Mouse (Mus musculus) MEL (cell line): Measurements from ENCODE around the gene Mri1. TPM values are rescaled to one million over a fixed set of nuclear protein-coding genes. Genes with fewer than 3 reads are reported as not detected.
A peak's percentile ranks its signal among the peaks of the same experiment; 100 is the strongest.

Experiments used
- DNase-seq: peaks from one replicate; pipeline ENCODE4 v3.0.0; 2011; ENCODE audit warnings: low read depth, low spot score
- H3K27ac ChIP-seq: 2 replicates; pipeline ENCODE4 v1.5.1; 2012; ENCODE audit warnings: low read depth, mild to moderate bottlenecking, control low read depth, low read length, moderate library complexity; ENCODE audit not compliant: control insufficient read depth
- H3K27me3 ChIP-seq, 2 experiments: fragments of 150-350 bp in 1 of 2; sonication (generic) in 1 of 2; 2 replicates each; pipeline ENCODE4 v1.6.1; 2012; ENCODE audit warnings: low read length in 2 of 2, mild to moderate bottlenecking in 2 of 2, improper control_type of control experiment in 1 of 2, moderate library complexity in 1 of 2; ENCODE audit not compliant: insufficient read depth in 2 of 2, control insufficient read depth in 1 of 2
- H3K36me3 ChIP-seq, 2 experiments: 2 replicates each; pipeline ENCODE4 v1.6.1; 2012 to 2014; ENCODE audit warnings: low read length in 2 of 2, improper control_type of control experiment in 1 of 2, inconsistent platforms in 1 of 2, mild to moderate bottlenecking in 1 of 2; ENCODE audit not compliant: insufficient read depth in 2 of 2, control insufficient read depth in 1 of 2
- H3K4me1 ChIP-seq, 2 experiments: fragments of 150-350 bp in 1 of 2; sonication (generic) in 1 of 2; 2 replicates each; pipeline ENCODE4 v1.6.1; 2012; ENCODE audit warnings: low read length in 2 of 2, improper control_type of control experiment in 1 of 2, mild to moderate bottlenecking in 1 of 2; ENCODE audit not compliant: insufficient read depth in 2 of 2, control insufficient read depth in 1 of 2
- H3K4me3 ChIP-seq, 2 experiments: fragments of 150-350 bp in 1 of 2; sonication (generic) in 1 of 2; 2 replicates each; pipeline ENCODE4 v1.5.1; 2012; ENCODE audit warnings: low read depth in 2 of 2, low read length in 2 of 2, mild to moderate bottlenecking in 2 of 2, moderate library complexity in 2 of 2, control low read depth in 1 of 2, improper control_type of control experiment in 1 of 2; ENCODE audit not compliant: control insufficient read depth in 1 of 2, insufficient read depth in 1 of 2
- H3K79me2 ChIP-seq: 2 replicates; pipeline ENCODE4 v1.6.1; 2012; ENCODE audit warnings: mild to moderate bottlenecking, low read length, moderate library complexity; ENCODE audit not compliant: control insufficient read depth, poor library complexity, insufficient read depth
- H3K9ac ChIP-seq: 2 replicates; pipeline ENCODE4 v1.6.1; 2012; ENCODE audit warnings: low read depth, mild to moderate bottlenecking, control low read depth, low read length, moderate library complexity; ENCODE audit not compliant: control insufficient read depth, poor library complexity, severe bottlenecking
- H3K9me3 ChIP-seq: fragments of 150-350 bp; sonication (generic); replicated peaks from 2 replicates; pipeline ENCODE4 v1.6.1; 2012; ENCODE audit warnings: mild to moderate bottlenecking, low read length, improper control_type of control experiment, moderate library complexity; ENCODE audit not compliant: insufficient read depth
- CHD2 ChIP-seq: IDR thresholded peaks from 2 replicates; pipeline ENCODE4 v1.6.1; 2011; ENCODE audit warnings: low read length, improper control_type of control experiment
- CTCF ChIP-seq, 3 experiments: IDR thresholded peaks in 2 of 3; conservative IDR thresholded peaks in 1 of 3; 2 replicates each; pipeline ENCODE4 v1.5.1; 2011 to 2012; ENCODE audit warnings: low read length in 3 of 3, low read depth in 2 of 3, mild to moderate bottlenecking in 2 of 3, improper control_type of control experiment in 1 of 3, inconsistent platforms in 1 of 3, mixed read lengths in 1 of 3, moderate library complexity in 1 of 3; ENCODE audit not compliant: control insufficient read depth in 1 of 3, insufficient read depth in 1 of 3, poor library complexity in 1 of 3, severe bottlenecking in 1 of 3
- ELF1 ChIP-seq: IDR thresholded peaks from 2 replicates; pipeline ENCODE4 v1.6.1; 2014; ENCODE audit warnings: low read depth, mild to moderate bottlenecking, inconsistent platforms, low read length, improper control_type of control experiment, moderate library complexity
- EP300 ChIP-seq, 2 experiments: IDR thresholded peaks; 2 replicates each; pipeline ENCODE4 v1.6.1; 2011; ENCODE audit warnings: improper control_type of control experiment in 2 of 2, low read length in 2 of 2, low read depth in 1 of 2, mild to moderate bottlenecking in 1 of 2
- GATA1 ChIP-seq: IDR thresholded peaks from 2 replicates; pipeline ENCODE4 v1.6.1; 2011; ENCODE audit warnings: low read depth, low read length, improper control_type of control experiment
- JUND ChIP-seq: IDR thresholded peaks from 2 replicates; pipeline ENCODE4 v1.6.1; 2011; ENCODE audit warnings: low read depth, mild to moderate bottlenecking, improper control_type of control experiment, low read length
- MAFK ChIP-seq: IDR thresholded peaks from 2 replicates; pipeline ENCODE4 v1.6.1; 2011; ENCODE audit warnings: low read depth, mild to moderate bottlenecking, low read length, improper control_type of control experiment, borderline replicate concordance
- MEF2A ChIP-seq: IDR thresholded peaks from 2 replicates; pipeline ENCODE4 v1.6.1; 2014; ENCODE audit warnings: low read depth, mild to moderate bottlenecking, inconsistent platforms, low read length, improper control_type of control experiment; ENCODE audit not compliant: poor library complexity, insufficient replicate concordance, severe bottlenecking; ENCODE audit errors: extremely low read depth
- MXI1 ChIP-seq: IDR thresholded peaks from 2 replicates; pipeline ENCODE4 v1.6.1; 2011; ENCODE audit warnings: mild to moderate bottlenecking, low read depth, low read length, improper control_type of control experiment
- MYB ChIP-seq: IDR thresholded peaks from 2 replicates; pipeline ENCODE4 v1.6.1; 2011; ENCODE audit warnings: mild to moderate bottlenecking, low read depth, low read length, improper control_type of control experiment
- POLR2A ChIP-seq, 2 experiments: IDR thresholded peaks; 2 replicates each; pipeline ENCODE4 v1.6.1; 2011 to 2012; ENCODE audit warnings: low read length in 2 of 2, mild to moderate bottlenecking in 2 of 2, control low read depth in 1 of 2, improper control_type of control experiment in 1 of 2, low read depth in 1 of 2, moderate library complexity in 1 of 2; ENCODE audit not compliant: control insufficient read depth in 1 of 2, insufficient read depth in 1 of 2, poor library complexity in 1 of 2
- POLR2AphosphoS2 ChIP-seq: IDR thresholded peaks from 2 replicates; pipeline ENCODE4 v1.6.1; 2011; ENCODE audit warnings: low read length, improper control_type of control experiment
- SMC3 ChIP-seq: IDR thresholded peaks from 2 replicates; pipeline ENCODE4 v1.6.1; 2011; ENCODE audit warnings: low read depth, low read length, improper control_type of control experiment
- TBP ChIP-seq: IDR thresholded peaks from 2 replicates; pipeline ENCODE4 v1.8.0; 2011; ENCODE audit warnings: low read depth, low read length, improper control_type of control experiment
- TCF12 ChIP-seq: IDR thresholded peaks from 2 replicates; pipeline ENCODE4 v1.6.1; 2014; ENCODE audit warnings: low read depth, mild to moderate bottlenecking, inconsistent platforms, low read length, improper control_type of control experiment, moderate library complexity
- USF2 ChIP-seq, 2 experiments: IDR thresholded peaks; 2 replicates each; pipeline ENCODE4 v1.6.1; 2011 to 2012; ENCODE audit warnings: improper control_type of control experiment in 2 of 2, low read length in 2 of 2, borderline replicate concordance in 1 of 2, inconsistent platforms in 1 of 2, low read depth in 1 of 2, mild to moderate bottlenecking in 1 of 2; ENCODE audit not compliant: insufficient read depth in 1 of 2
- ZKSCAN1 ChIP-seq: IDR thresholded peaks from 2 replicates; pipeline ENCODE4 v1.6.1; 2012; ENCODE audit warnings: low read depth, mild to moderate bottlenecking, inconsistent platforms, low read length, improper control_type of control experiment, moderate library complexity
- polyA plus RNA-seq, 2 experiments: library from polyadenylated mRNA; stranded (reverse) in 1 of 2; unstranded in 1 of 2; fragments of >175 nt in 1 of 2; fragments of >200 nt in 1 of 2; gene quantifications; 2 replicates each; pipeline versions ENCODE4 v1.2.1 to v1.2.4; 2012; ENCODE audit warnings: low replicate concordance in 2 of 2, low read depth in 1 of 2; ENCODE audit not compliant: insufficient read length in 2 of 2, insufficient read depth in 1 of 2, missing spikeins in 1 of 2
- total RNA-seq: library from RNA; depleted of rRNA; stranded (reverse); fragments of 300-350 nt; gene quantifications from 2 replicates; pipeline ENCODE4 v1.2.3, GENCODE M21; 2012

Gene Mri1
- total and polyA plus RNA-seq, 3 experiments, result 27.8 to 43.2 TPM; not detected in 1

- Histone ChIP-seq H3K27me3 (no peaks in the 10 kb centered on the region), H3K27ac (no peak overlapping the region), H3K36me3 (peaks cover 0 to 5% of the 10 kb centered on the region in 2 experiments; a peak in 1 of 4 replicates), H3K79me2 (no peaks in the 10 kb centered on the region; the same call in 1 of the 2 replicates)
- TF ChIP-seq ZKSCAN1, result no peak
- no peak for TF ChIP-seq GATA1
- TF ChIP-seq MAFK, result no peak
- TF ChIP-seq CTCF (IDR thresholded peaks at IDR 0.05 in 2 of 3, conservative IDR thresholded peaks at IDR 0.05 in 1 of 3; ENCODE audit: control insufficient read depth in 1 of 3, insufficient read depth in 1 of 3, low read depth in 2 of 3, low read length in 3 of 3, poor library complexity in 1 of 3, severe bottlenecking in 1 of 3), result no peak
- TF ChIP-seq EP300 (IDR thresholded peaks at IDR 0.05; ENCODE audit: low read depth in 1 of 2, low read length in 2 of 2), result no peak
- TF ChIP-seq TCF12, result no peak
- no peak for TF ChIP-seq CHD2
- TF ChIP-seq JUND, result no peak
- TF ChIP-seq MXI1, result no peak
- TF ChIP-seq SMC3, result no peak
- no peak for TF ChIP-seq POLR2A (IDR thresholded peaks at IDR 0.05; ENCODE audit: control insufficient read depth in 1 of 2, insufficient read depth in 1 of 2, low read depth in 1 of 2, low read length in 2 of 2, poor library complexity in 1 of 2)
- TF ChIP-seq MEF2A, result no peak
- no peak for TF ChIP-seq USF2 (IDR thresholded peaks at IDR 0.05; ENCODE audit: borderline replicate concordance in 1 of 2, insufficient read depth in 1 of 2, low read depth in 1 of 2, low read length in 2 of 2)
- TF ChIP-seq, all 39 proteins: peak for 0
- no peak for DNase-seq
- Histone ChIP-seq H3K4me1 (peaks cover 2 to 6% of the 10 kb centered on the region in 2 experiments; a peak in 2 of 4 replicates), H3K4me3 (peak overlapping the region; percentile 58 to 59), H3K9me3 (no peaks in the 10 kb centered on the region), H3K9ac (peak overlapping the region; percentile 73)
These were observed 21.2 kb downstream of the Mri1 start for GRCm38 (mm10) chr8:84235746-84236409.

- Histone ChIP-seq H3K9me3 (no peaks in the 10 kb centered on the region), H3K27ac (no peak overlapping the region)
- no peak for DNase-seq
- no peak for TF ChIP-seq MAFK
- no peak for TF ChIP-seq POLR2AphosphoS2
- TF ChIP-seq ELF1, result no peak
- TF ChIP-seq MYB, result no peak
- TF ChIP-seq CHD2, result no peak
- TF ChIP-seq TBP, result no peak
- TF ChIP-seq, all 39 proteins: peak for 0
- Histone ChIP-seq H3K4me1 (peaks cover 1 to 2% of the 10 kb centered on the region in 2 experiments; a peak in 2 of 4 replicates), H3K36me3 (peaks cover 0 to 3% of the 10 kb centered on the region in 2 experiments; a peak in 1 of 4 replicates), H3K79me2 (no peaks in the 10 kb centered on the region; the same call in 1 of the 2 replicates), H3K27me3 (no peaks in the 10 kb centered on the region), H3K9ac (no peak overlapping the region), H3K4me3 (no peak overlapping the region)
These were observed 24.1 kb downstream of the Mri1 start for GRCm38 (mm10) chr8:84233055-84233454.
